Mouse (Mus musculus) brain, embryonic 14.5 days (tissue): Measurements from ENCODE around the gene Sh3gl1.

Source experiments
- CTCF ChIP-seq: fragments of 200-500 bp; IDR thresholded peaks from 2 replicates; pipeline ENCODE4 v1.5.1; 2012; ENCODE audit warnings: inconsistent platforms, mild to moderate bottlenecking, moderate library complexity, borderline replicate concordance; ENCODE audit not compliant: insufficient read depth, insufficient read length; ENCODE audit errors: extremely low read depth
- POLR2A ChIP-seq: fragments of 200-500 bp; IDR thresholded peaks from 2 replicates; pipeline ENCODE4 v1.6.1; 2012; ENCODE audit warnings: mild to moderate bottlenecking, inconsistent platforms, borderline replicate concordance; ENCODE audit not compliant: poor library complexity, insufficient read depth, insufficient read length, severe bottlenecking; ENCODE audit errors: extremely low read depth

DNA sequence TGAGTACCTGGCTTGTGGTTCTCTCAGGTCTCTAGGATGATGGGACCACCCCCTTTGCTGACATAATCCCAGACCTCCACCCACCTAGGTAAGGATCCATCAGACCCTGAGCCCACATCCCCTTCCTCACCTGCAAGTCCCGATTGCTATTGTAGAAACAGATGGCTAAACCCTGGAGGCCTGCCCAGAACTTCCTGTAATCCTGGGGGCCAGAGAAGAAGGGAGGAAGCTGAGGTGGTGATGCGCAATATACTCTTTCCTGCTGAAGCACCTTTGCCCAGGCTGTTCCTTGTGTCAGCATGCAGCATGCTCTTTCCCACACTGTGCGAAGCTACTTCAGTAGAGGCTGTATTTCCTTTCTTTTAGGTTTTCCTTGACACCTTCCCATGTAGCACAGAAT, 33.4 kb downstream of the Sh3gl1 start:
- TF ChIP-seq POLR2A (no peak), CTCF (no peak)
